Mouse (Mus musculus): ENCODE data around the gene Wdr93. TPM values are rescaled to one million over a fixed set of nuclear protein-coding genes. Genes with fewer than 3 reads are reported as not detected.
A peak's percentile ranks its signal among the peaks of the same experiment; 100 is the strongest.

Wdr93 gene
- polyA plus RNA-seq, 1 experiment from 2014 or later: 1.6 TPM

DNA sequence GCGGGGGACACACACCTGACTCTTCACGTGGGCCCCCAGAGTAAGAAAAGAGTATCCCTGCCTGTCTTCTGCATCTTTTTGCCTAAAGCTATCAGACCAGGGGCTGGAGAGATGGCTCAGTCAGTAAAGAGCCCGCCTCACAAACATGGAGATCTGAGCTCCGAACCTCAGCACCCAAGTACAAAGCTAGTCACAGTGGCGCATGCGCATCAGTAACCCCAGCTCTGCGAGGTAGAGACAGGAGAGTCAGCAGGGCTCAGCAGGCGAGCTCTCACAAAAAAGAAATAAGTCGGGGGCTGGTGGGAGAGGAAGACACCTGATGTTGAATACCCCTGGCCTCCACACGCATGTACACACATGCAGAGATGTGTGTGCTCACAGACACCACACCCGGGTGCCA, 77.0 kb downstream of the Wdr93 start:
- no peaks in the 10 kb centered on the region for H3K27me3 ChIP-seq (replicated peaks; ENCODE audit: insufficient read depth, low read length)
- H3K36me3 ChIP-seq (ENCODE audit: insufficient read depth, low read length): no peaks in the 10 kb centered on the region
- H3K9me3 ChIP-seq (ENCODE audit: low read length): no peaks in the 10 kb centered on the region
- no peak overlapping the region for H3K4me2 ChIP-seq (replicated peaks; ENCODE audit: low read depth, low read length)
- no peak overlapping the region for H3K9ac ChIP-seq (replicated peaks; ENCODE audit: low read depth)
- WGBS: 48% methylated on average over 11 of the region's 11 CpGs
- DNase-seq (ENCODE audit: low spot score) (no peak), ATAC-seq (no peak)
- H3K4me3 ChIP-seq (ENCODE audit: low read depth, low read length): no peak overlapping the region
- TF ChIP-seq EP300 (IDR thresholded peaks at IDR 0.05) (no peak), CTCF (IDR thresholded peaks at IDR 0.05) (no peak)
- H3K4me1 ChIP-seq (ENCODE audit: insufficient read depth, low read depth, low read length): no peaks in the 10 kb centered on the region
- H3K27ac ChIP-seq (ENCODE audit: low read length): no peak overlapping the region

DNA sequence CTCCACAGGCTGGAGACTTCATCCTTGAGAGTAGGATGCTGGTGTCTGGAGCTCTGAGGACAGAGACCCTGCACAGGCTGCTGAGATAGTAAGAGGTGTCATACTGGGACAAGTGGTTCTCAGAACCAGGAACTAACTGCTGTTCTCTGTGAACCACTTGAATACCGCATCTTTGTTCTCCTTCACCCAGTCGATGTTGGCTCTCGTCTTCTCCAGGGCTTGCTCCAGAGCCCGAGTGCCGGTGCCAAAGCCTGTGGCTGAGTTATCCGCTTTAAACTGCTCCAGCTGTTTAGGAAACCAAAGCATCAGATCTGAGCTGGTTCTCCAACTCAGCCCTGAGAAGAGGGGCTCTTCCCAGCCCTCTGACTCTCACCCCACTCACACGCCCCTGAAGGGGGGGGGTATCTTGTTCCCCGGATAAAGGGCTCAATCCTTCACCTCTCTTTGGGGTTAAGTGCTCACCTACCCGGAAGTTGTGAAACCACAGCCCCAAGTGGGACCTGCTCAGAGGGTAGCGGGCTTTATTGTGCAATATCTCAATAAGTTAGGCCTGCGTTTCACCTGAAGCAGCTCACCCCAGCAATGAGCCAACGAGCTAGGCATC, 79.2 kb downstream of the Wdr93 start:
- Histone ChIP-seq H3K4me3 (ENCODE audit: low read depth, low read length) (no peak overlapping the region), H3K9ac (replicated peaks; ENCODE audit: low read depth) (no peak overlapping the region), H3K27me3 (replicated peaks; ENCODE audit: insufficient read depth, low read length) (no peaks in the 10 kb centered on the region), H3K4me1 (ENCODE audit: insufficient read depth, low read depth, low read length) (no peaks in the 10 kb centered on the region), H3K36me3 (ENCODE audit: insufficient read depth, low read length) (no peaks in the 10 kb centered on the region), H3K27ac (ENCODE audit: low read length) (peak overlapping the region; percentile 43; the same call in 1 of the 2 replicates), H3K4me2 (replicated peaks; ENCODE audit: low read depth, low read length) (no peak overlapping the region), H3K9me3 (ENCODE audit: low read length) (no peaks in the 10 kb centered on the region)
- ATAC-seq (peak; percentile 87), DNase-seq (ENCODE audit: low spot score) (peak; percentile 61)
- no peak for TF ChIP-seq CTCF (IDR thresholded peaks at IDR 0.05)
- no peak for TF ChIP-seq EP300 (IDR thresholded peaks at IDR 0.05)
- 55% methylated on average over 12 of the region's 12 CpGs for WGBS

DNA sequence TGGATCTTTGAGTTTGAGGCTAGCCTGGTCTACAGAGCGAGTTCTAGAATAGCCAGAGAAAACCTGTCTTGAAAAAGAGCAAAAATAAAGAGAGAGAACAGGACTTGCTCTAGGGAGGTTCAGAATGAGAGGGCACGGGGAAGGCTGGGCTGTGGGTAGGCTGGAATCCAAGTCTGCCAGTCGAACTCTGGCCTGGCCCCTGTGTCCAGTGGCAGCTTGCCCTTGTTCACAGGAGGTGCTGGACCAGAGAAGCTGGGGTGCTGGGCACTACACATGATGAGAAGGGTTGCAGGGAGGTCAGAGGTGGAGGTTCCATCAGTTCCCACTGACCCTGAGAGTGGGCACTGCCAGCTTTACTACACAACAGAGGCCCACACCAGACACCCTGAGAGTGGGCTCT, 85.4 kb downstream of the Wdr93 start:
- Histone ChIP-seq H3K9ac (replicated peaks; ENCODE audit: low read depth) (no peak overlapping the region), H3K9me3 (ENCODE audit: low read length) (no peaks in the 10 kb centered on the region), H3K27ac (ENCODE audit: low read length) (no peak overlapping the region), H3K36me3 (ENCODE audit: insufficient read depth, low read length) (no peaks in the 10 kb centered on the region), H3K4me3 (ENCODE audit: low read depth, low read length) (no peak overlapping the region), H3K27me3 (replicated peaks; ENCODE audit: insufficient read depth, low read length) (no peaks in the 10 kb centered on the region), H3K4me2 (replicated peaks; ENCODE audit: low read depth, low read length) (no peak overlapping the region), H3K4me1 (ENCODE audit: insufficient read depth, low read depth, low read length) (no peaks in the 10 kb centered on the region)
- TF ChIP-seq EP300 (IDR thresholded peaks at IDR 0.05): no peak
- TF ChIP-seq CTCF (IDR thresholded peaks at IDR 0.05): no peak
- ATAC-seq (no peak), DNase-seq (ENCODE audit: low spot score) (no peak)
- 70% methylated on average over 3 of the region's 3 CpGs for WGBS

DNA sequence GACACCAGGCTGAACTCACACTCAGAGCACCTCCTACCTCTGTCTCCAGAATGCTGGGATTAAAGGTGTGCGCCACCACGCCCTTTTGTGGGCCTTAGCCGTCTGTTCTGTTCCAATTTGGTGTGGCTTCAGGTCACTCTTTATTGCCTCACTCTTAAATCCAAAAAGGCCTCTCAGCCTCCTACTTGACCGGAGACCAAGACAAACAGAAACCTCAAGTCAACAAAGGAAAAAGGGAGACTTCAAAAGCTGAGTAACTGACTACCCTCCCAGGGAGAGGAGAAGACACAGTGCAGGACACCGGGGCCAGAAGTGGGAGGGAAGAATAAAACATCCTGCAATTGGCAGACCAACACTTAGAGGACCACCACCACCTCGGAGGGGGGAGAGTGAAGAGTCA, 88.2 kb downstream of the Wdr93 start:
- peak; percentile 80 for DNase-seq (ENCODE audit: low spot score)
- Histone ChIP-seq H3K9ac (replicated peaks; ENCODE audit: low read depth) (no peak overlapping the region), H3K9me3 (ENCODE audit: low read length) (no peaks in the 10 kb centered on the region), H3K27me3 (replicated peaks; ENCODE audit: insufficient read depth, low read length) (no peaks in the 10 kb centered on the region), H3K4me1 (ENCODE audit: insufficient read depth, low read depth, low read length) (no peaks in the 10 kb centered on the region), H3K36me3 (ENCODE audit: insufficient read depth, low read length) (no peaks in the 10 kb centered on the region), H3K4me2 (replicated peaks; ENCODE audit: low read depth, low read length) (no peak overlapping the region), H3K4me3 (ENCODE audit: low read depth, low read length) (no peak overlapping the region), H3K27ac (ENCODE audit: low read length) (peak overlapping the region; percentile 74)
- 41% methylated on average over 6 of the region's 6 CpGs for WGBS
- ATAC-seq: peak; percentile 86
- TF ChIP-seq CTCF (IDR thresholded peaks at IDR 0.05) (no peak), EP300 (IDR thresholded peaks at IDR 0.05) (peak; percentile 63)

DNA sequence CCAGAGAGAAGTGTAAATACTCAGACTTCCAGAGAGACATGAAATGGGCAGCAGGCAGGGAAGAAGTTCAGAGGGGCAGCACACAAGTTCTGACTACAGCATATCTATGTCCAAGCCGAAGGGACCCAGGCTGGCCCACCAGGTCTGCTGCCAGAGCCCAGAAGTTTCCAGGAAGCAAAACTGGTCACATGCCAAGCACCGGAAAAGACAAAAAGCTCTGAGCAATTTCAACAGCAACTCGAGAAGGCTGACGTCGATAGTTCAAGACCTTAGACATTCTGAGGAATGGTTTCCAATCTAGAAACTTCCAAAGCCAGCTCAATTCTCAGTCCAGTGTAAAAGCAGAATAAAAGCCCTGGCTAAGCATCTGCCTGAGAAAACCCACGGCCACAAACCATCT, 88.6 kb downstream of the Wdr93 start:
- Histone ChIP-seq H3K9ac (replicated peaks; ENCODE audit: low read depth) (no peak overlapping the region), H3K27ac (ENCODE audit: low read length) (peak overlapping the region; percentile 74), H3K27me3 (replicated peaks; ENCODE audit: insufficient read depth, low read length) (no peaks in the 10 kb centered on the region), H3K4me3 (ENCODE audit: low read depth, low read length) (no peak overlapping the region), H3K4me1 (ENCODE audit: insufficient read depth, low read depth, low read length) (no peaks in the 10 kb centered on the region), H3K36me3 (ENCODE audit: insufficient read depth, low read length) (no peaks in the 10 kb centered on the region), H3K4me2 (replicated peaks; ENCODE audit: low read depth, low read length) (no peak overlapping the region), H3K9me3 (ENCODE audit: low read length) (no peaks in the 10 kb centered on the region)
- ATAC-seq (peak; percentile 62), DNase-seq (ENCODE audit: low spot score) (peak; percentile 77)
- 22% methylated on average over 6 of the region's 6 CpGs for WGBS
- TF ChIP-seq EP300 (IDR thresholded peaks at IDR 0.05) (no peak), CTCF (IDR thresholded peaks at IDR 0.05) (no peak)

DNA sequence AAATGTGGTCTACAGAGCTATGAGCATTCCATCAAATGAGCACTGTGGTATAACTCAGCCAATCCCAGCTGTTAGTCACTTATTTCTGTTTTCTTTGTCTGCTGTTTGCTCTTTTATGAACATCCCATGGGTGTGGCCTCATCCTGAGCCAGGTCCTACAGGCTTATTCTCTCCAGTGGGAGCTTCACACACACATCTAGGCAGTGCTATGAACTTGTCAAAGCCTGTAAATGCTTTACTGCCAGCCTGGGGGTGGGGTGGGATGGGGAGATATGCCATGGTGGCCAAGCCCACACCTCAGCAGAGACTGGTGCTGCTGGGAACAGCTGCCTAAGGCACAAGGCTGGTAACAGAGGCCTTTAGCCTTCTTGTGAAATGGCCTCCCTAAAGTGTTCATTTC, 90.0 kb downstream of the Wdr93 start:
- Histone ChIP-seq H3K9ac (replicated peaks; ENCODE audit: low read depth) (no peak overlapping the region), H3K9me3 (ENCODE audit: low read length) (no peaks in the 10 kb centered on the region), H3K4me3 (ENCODE audit: low read depth, low read length) (no peak overlapping the region), H3K36me3 (ENCODE audit: insufficient read depth, low read length) (no peaks in the 10 kb centered on the region), H3K27ac (ENCODE audit: low read length) (no peak overlapping the region), H3K4me2 (replicated peaks; ENCODE audit: low read depth, low read length) (no peak overlapping the region), H3K4me1 (ENCODE audit: insufficient read depth, low read depth, low read length) (no peaks in the 10 kb centered on the region), H3K27me3 (replicated peaks; ENCODE audit: insufficient read depth, low read length) (no peaks in the 10 kb centered on the region)
- DNase-seq (ENCODE audit: low spot score) (no peak), ATAC-seq (no peak)
- no peak for TF ChIP-seq CTCF (IDR thresholded peaks at IDR 0.05)
- TF ChIP-seq EP300 (IDR thresholded peaks at IDR 0.05): no peak

DNA sequence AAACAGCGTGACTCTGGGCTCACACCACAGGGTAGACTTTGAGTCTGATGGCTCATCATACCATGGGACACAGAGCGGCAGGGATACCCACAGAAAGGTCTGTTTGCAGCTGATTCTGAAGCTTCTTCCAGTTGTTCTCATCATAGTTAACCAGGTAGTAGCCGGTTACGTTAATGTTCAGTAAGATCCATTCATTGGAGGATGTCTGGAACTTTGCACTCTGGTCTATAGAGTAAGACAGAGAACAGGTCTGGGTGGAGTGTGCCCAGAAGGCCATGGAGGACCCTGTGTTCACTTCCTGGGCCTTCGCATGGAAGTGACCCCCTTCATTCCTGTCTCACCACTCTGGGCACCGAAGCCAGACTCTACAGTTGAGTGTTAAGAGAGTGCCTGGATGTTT, 92.2 kb downstream of the Wdr93 start:
- Histone ChIP-seq H3K36me3 (ENCODE audit: insufficient read depth, low read length) (no peaks in the 10 kb centered on the region), H3K4me2 (replicated peaks; ENCODE audit: low read depth, low read length) (no peak overlapping the region), H3K9ac (replicated peaks; ENCODE audit: low read depth) (no peak overlapping the region), H3K4me3 (ENCODE audit: low read depth, low read length) (no peak overlapping the region), H3K4me1 (ENCODE audit: insufficient read depth, low read depth, low read length) (no peaks in the 10 kb centered on the region), H3K27me3 (replicated peaks; ENCODE audit: insufficient read depth, low read length) (no peaks in the 10 kb centered on the region), H3K9me3 (ENCODE audit: low read length) (no peaks in the 10 kb centered on the region), H3K27ac (ENCODE audit: low read length) (no peak overlapping the region)
- no peak for DNase-seq (ENCODE audit: low spot score)
- no peak for ATAC-seq
- TF ChIP-seq EP300 (IDR thresholded peaks at IDR 0.05) (no peak), CTCF (IDR thresholded peaks at IDR 0.05) (no peak)
- WGBS: 91% methylated on average over 6 of the region's 6 CpGs

Other genes with a start within 250 kb of the Wdr93 start
- 0.05 TPM in 1 of 2 replicates, not detected in the other for gene Rhcg, start 125.5 kb upstream of the Wdr93 start, polyA plus RNA-seq (2015; fragmentation: Nextera tagmentation; extraction: Ambion mirVana)
- 0.35 and 0.37 TPM in 2 replicates for gene Ticrr, start 83.0 kb upstream of the Wdr93 start, polyA plus RNA-seq (2015; fragmentation: Nextera tagmentation; extraction: Ambion mirVana)
- 1.6 and 1.7 TPM in 2 replicates for gene Kif7, start 27.4 kb upstream of the Wdr93 start, polyA plus RNA-seq (2015; fragmentation: Nextera tagmentation; extraction: Ambion mirVana)
- 0.45 and 0.60 TPM in 2 replicates for gene Plin1, start 10.3 kb upstream of the Wdr93 start, polyA plus RNA-seq (2015; fragmentation: Nextera tagmentation; extraction: Ambion mirVana)
- 17.8 and 23.9 TPM in 2 replicates for gene Pex11a, start within 50 bp of the Wdr93 start, polyA plus RNA-seq (2015; fragmentation: Nextera tagmentation; extraction: Ambion mirVana)
- gene Mesp1, start 50.6 kb downstream of the Wdr93 start, polyA plus RNA-seq (2015; fragmentation: Nextera tagmentation; extraction: Ambion mirVana): 0.11 and 0.21 TPM in 2 replicates
- gene Mesp2, start 67.6 kb downstream of the Wdr93 start, polyA plus RNA-seq (2015; fragmentation: Nextera tagmentation; extraction: Ambion mirVana): 0.92 and 0.99 TPM in 2 replicates
- gene Anpep, start 117.9 kb downstream of the Wdr93 start, polyA plus RNA-seq (2015; fragmentation: Nextera tagmentation; extraction: Ambion mirVana): 11.6 TPM in 2 replicates
- 11.8 and 12.0 TPM in 2 replicates for gene Ap3s2, start 177.5 kb downstream of the Wdr93 start, polyA plus RNA-seq (2015; fragmentation: Nextera tagmentation; extraction: Ambion mirVana)
- 22.6 and 25.1 TPM in 2 replicates for gene Arpin, start 192.2 kb downstream of the Wdr93 start, polyA plus RNA-seq (2015; fragmentation: Nextera tagmentation; extraction: Ambion mirVana)

Measured in lung, postnatal 0 days (tissue).